Mouse (Mus musculus): ENCODE results near the gene Tm4sf19.

GRCm38 (mm10) chr16:32449665-32450064, 49.4 kb downstream of the Tm4sf19 start:
- no peak for TF ChIP-seq CTCF (conservative IDR thresholded peaks at IDR 0.05; ENCODE audit: low read length)
- no peak for TF ChIP-seq POU5F1 (IDR thresholded peaks at IDR 0.05; ENCODE audit: borderline replicate concordance, low read length)
- TF ChIP-seq NANOG (IDR thresholded peaks at IDR 0.05; ENCODE audit: borderline replicate concordance, low read length): no peak

All from E14TG2a.4 (cell line).